Mouse (Mus musculus) heart, embryonic 13.5 days (tissue): ENCODE data around the gene Selenop. TPM values are rescaled to one million over a fixed set of nuclear protein-coding genes. Genes with fewer than 3 reads are reported as not detected.
"Not testable (repeated sequence)": the region's sequence is repeated elsewhere in the genome, so short reads cannot be mapped to it uniquely, and the experiment has no call there.

Experiments
- ATAC-seq: fragments of 200-750 bp; cut with Nextera tagmentation; 2 replicates; pipeline ENCODE4 v1.8.0; 2017; ENCODE audit warnings: moderate TSS enrichment; ENCODE audit not compliant: insufficient number of reproducible peaks, low FRiP score, low TSS enrichment; ENCODE audit errors: extremely low read depth
- H3K27ac ChIP-seq: fragments of 300-500 bp; sonication (generic); replicated peaks from 2 replicates; pipeline ENCODE4 v1.5.1; 2015; ENCODE audit warnings: moderate library complexity, mild to moderate bottlenecking, inconsistent platforms
- H3K27me3 ChIP-seq: fragments of 300-500 bp; sonication (generic); replicated peaks from 2 replicates; pipeline ENCODE4 v1.6.1; 2015; ENCODE audit warnings: mild to moderate bottlenecking, inconsistent platforms
- H3K36me3 ChIP-seq: fragments of 300-500 bp; sonication (generic); 2 replicates; pipeline ENCODE4 v1.6.1; 2015; ENCODE audit warnings: mild to moderate bottlenecking, inconsistent platforms
- H3K4me1 ChIP-seq: fragments of 300-500 bp; sonication (generic); 2 replicates; pipeline ENCODE4 v1.6.1; 2015; ENCODE audit warnings: inconsistent platforms
- H3K4me2 ChIP-seq: fragments of 300-500 bp; sonication (generic); 2 replicates; pipeline ENCODE4 v1.6.1; 2015; ENCODE audit warnings: inconsistent platforms, mild to moderate bottlenecking, moderate library complexity
- H3K4me3 ChIP-seq: fragments of 300-500 bp; sonication (generic); 2 replicates; pipeline ENCODE4 v1.5.1; 2015; ENCODE audit warnings: moderate library complexity, mild to moderate bottlenecking, inconsistent platforms
- H3K9ac ChIP-seq: fragments of 300-500 bp; sonication (generic); 2 replicates; pipeline ENCODE4 v1.6.1; 2015; ENCODE audit warnings: inconsistent platforms, mild to moderate bottlenecking, moderate library complexity
- H3K9me3 ChIP-seq: fragments of 300-500 bp; sonication (generic); 2 replicates; pipeline ENCODE4 v1.6.1; 2016; ENCODE audit warnings: inconsistent platforms
- WGBS: fragments of 180-500 bp; shearing (Covaris S2); methylation state at CpG from one replicate; pipeline ENCODE4 v1.1.7; 2015; ENCODE audit warnings: mixed read lengths; 5-methylcytosine and 5-hydroxymethylcytosine counted together
- polyA plus RNA-seq: library from polyadenylated mRNA; unstranded; fragments of >200 nt; fragmentation: Nextera tagmentation; extraction: Ambion mirVana; gene quantifications from 2 replicates; pipeline ENCODE4 v1.2.1, GENCODE M21; 2015

The Selenop gene
- polyA plus RNA-seq, 1 experiment from 2014 or later: 119 TPM

- H3K27me3 ChIP-seq, H3K36me3 ChIP-seq, ATAC-seq, H3K9me3 ChIP-seq, H3K27ac ChIP-seq, H3K4me2 ChIP-seq, H3K9ac ChIP-seq, H3K4me3 ChIP-seq: not testable (repeated sequence)
- peaks cover 12% of the 10 kb centered on the region for H3K4me1 ChIP-seq
- WGBS: 80% methylated on average over 10 of the region's 10 CpGs
These were observed 23.3 kb upstream of the Selenop start for GRCm38 (mm10) chr15:3245036-3245435.

- Histone ChIP-seq H3K4me1 (peaks cover 37% of the 10 kb centered on the region), H3K36me3 (no peaks in the 10 kb centered on the region), H3K27ac (peak overlapping the region; percentile 56), H3K9me3 (no peaks in the 10 kb centered on the region), H3K4me3 (no peak overlapping the region), H3K9ac (no peak overlapping the region), H3K27me3 (no peaks in the 10 kb centered on the region), H3K4me2 (no peak overlapping the region)
- ATAC-seq: no peak
- WGBS: 44% methylated on average over 2 of the region's 2 CpGs
These were observed 17.7 kb upstream of the Selenop start for GRCm38 (mm10) chr15:3250620-3251019.

DNA sequence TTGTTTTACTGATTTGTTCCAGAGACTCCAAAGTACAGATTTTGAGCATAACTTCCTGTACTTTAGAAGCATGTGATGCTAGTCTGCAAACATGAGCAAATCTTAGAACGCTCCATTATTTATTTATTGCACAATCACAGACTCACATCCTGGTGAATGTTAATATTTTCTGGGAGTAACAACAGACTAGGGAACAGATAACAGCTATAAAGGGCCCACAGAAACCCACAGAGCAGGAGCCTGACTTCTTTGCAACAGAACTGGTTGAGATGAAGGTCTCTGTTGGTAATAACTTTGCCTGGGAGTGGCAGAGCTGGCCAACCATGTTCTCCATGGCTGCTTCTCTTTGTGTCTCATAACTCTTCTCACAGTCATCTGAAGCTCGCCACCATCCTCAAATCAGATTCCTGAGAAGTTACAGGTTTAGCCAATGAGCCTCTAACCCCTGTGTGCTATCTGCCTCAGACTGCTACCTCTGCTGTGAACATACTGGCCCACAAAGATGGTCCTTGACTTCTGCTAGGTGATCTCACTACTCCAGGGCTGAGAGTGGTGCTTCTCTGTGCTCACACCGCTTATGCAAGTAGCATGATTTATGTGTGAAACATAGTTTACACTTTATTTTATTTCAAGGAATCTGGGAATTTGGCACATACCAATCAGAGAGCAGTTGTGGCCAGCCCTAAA is 17.2 kb upstream of the Selenop start:
- no peak for ATAC-seq
- Histone ChIP-seq H3K27ac (peak overlapping the region; percentile 56), H3K36me3 (no peaks in the 10 kb centered on the region), H3K4me1 (peaks cover 37% of the 10 kb centered on the region), H3K9ac (no peak overlapping the region), H3K4me2 (no peak overlapping the region), H3K4me3 (no peak overlapping the region), H3K27me3 (no peaks in the 10 kb centered on the region), H3K9me3 (no peaks in the 10 kb centered on the region)
- WGBS: 67% methylated on average over 3 of the region's 3 CpGs

DNA sequence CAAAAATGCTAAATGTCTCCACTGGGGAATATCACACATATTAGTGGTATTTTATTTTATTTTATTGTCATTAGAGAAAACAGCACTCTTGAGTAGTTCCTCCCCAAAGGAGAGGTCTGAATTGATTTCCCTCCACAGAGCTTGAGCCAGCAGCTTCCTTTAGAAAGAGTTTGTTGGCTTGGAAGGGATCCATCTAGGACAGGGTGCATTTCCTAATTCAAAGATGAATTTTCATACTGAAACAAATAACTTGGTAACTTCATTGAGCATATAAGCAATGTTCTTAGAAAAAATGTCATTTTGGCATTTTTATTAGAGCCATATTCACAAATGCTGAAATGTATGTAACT is 16.7 kb upstream of the Selenop start:
- no peaks in the 10 kb centered on the region for H3K36me3 ChIP-seq
- no peaks in the 10 kb centered on the region for H3K27me3 ChIP-seq
- H3K9ac ChIP-seq: no peak overlapping the region
- no peak for ATAC-seq
- H3K4me1 ChIP-seq: peaks cover 37% of the 10 kb centered on the region
- no peak overlapping the region for H3K4me3 ChIP-seq
- peak overlapping the region; percentile 56; the same call in 1 of the 2 replicates for H3K27ac ChIP-seq
- H3K4me2 ChIP-seq: no peak overlapping the region
- no peaks in the 10 kb centered on the region for H3K9me3 ChIP-seq

DNA sequence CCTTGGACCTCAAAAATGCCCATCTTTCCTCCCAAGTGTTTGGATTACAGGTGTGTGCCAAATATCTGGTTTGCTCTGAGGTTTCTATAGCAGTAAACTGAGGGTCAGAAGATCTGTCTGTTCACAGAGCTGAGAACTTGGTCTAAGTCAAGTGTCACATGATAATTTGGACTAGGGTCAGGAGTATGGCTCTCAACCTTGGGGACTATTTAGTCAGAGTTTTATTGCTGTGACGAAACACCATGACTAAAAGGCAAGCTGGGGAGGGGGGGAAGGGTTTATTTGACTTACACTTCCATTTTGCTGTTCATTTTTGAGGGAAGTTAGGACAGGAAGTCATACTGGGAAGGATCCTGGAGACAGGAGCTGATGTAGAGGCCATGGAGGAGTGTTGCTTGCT is 9.3 kb upstream of the Selenop start:
- no peak overlapping the region for H3K4me3 ChIP-seq
- H3K27ac ChIP-seq: no peak overlapping the region
- no peaks in the 10 kb centered on the region for H3K27me3 ChIP-seq
- no peaks in the 10 kb centered on the region for H3K4me1 ChIP-seq
- no peak overlapping the region for H3K9ac ChIP-seq
- WGBS: 78% methylated on average over 1 of the region's 1 CpGs
- H3K9me3 ChIP-seq: no peaks in the 10 kb centered on the region
- H3K4me2 ChIP-seq: no peak overlapping the region
- ATAC-seq: no peak
- no peaks in the 10 kb centered on the region for H3K36me3 ChIP-seq

DNA sequence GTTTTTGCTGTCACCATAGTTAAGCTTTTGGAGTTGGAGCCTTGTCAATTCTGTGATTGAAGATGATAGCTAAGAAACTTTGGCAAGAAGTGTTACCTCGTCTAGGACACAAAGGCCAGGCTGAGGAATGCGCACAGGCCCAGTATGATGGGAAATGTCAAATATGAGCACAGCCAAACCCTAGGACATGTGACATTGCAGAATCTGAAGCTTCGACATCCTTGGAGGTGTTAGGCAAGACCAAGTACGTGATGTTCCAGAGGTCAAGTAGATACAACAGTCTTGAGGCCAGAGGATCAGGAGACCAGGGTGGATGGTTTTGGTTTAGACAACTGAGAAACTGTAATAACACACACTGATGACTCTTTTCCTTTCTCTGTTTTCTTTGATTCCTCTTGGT is 8.0 kb upstream of the Selenop start:
- ATAC-seq: no peak
- Histone ChIP-seq H3K4me1 (no peaks in the 10 kb centered on the region), H3K4me3 (no peak overlapping the region), H3K9ac (no peak overlapping the region), H3K4me2 (no peak overlapping the region), H3K27me3 (no peaks in the 10 kb centered on the region), H3K36me3 (no peaks in the 10 kb centered on the region), H3K27ac (no peak overlapping the region), H3K9me3 (no peaks in the 10 kb centered on the region)
- WGBS: 72% methylated on average over 4 of the region's 4 CpGs

- Histone ChIP-seq H3K9ac (no peak overlapping the region), H3K9me3 (no peaks in the 10 kb centered on the region), H3K27me3 (no peaks in the 10 kb centered on the region), H3K4me1 (no peaks in the 10 kb centered on the region), H3K36me3 (no peaks in the 10 kb centered on the region), H3K4me2 (no peak overlapping the region), H3K4me3 (no peak overlapping the region), H3K27ac (no peak overlapping the region)
- no peak for ATAC-seq
- 74% methylated on average over 3 of the region's 3 CpGs for WGBS
These were observed 5.5 kb upstream of the Selenop start for GRCm38 (mm10) chr15:3262883-3263282.

DNA sequence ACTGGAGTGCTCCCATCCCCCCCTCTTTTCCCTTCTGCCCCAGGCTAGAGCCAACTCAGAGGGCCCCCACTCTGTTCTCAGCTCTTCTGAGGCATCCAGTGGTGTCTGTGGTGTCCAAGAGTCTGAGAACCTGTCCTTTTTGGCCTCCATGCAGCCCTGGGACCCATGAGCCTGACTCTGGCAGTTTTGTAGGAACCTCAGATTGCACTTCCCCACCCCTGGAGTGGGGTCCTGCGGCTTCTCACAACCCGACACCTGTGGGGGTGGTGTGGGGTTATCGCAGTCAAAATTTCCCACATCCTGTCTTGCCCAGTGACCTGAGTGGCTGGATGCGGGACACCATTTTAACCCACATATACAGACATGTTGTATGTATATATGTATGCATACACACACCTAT is 4.1 kb upstream of the Selenop start:
- H3K4me2 ChIP-seq: no peak overlapping the region
- WGBS: 89% methylated on average over 4 of the region's 4 CpGs
- H3K4me3 ChIP-seq: no peak overlapping the region
- no peaks in the 10 kb centered on the region for H3K9me3 ChIP-seq
- H3K9ac ChIP-seq: no peak overlapping the region
- ATAC-seq: no peak
- no peak overlapping the region for H3K27ac ChIP-seq
- 0 out of 2 replicates have a peak, but pooled peaks cover 1% of the 10 kb centered on the region for H3K4me1 ChIP-seq
- no peaks in the 10 kb centered on the region for H3K36me3 ChIP-seq
- H3K27me3 ChIP-seq: no peaks in the 10 kb centered on the region

GRCm38 (mm10) chr15:3264828-3265227 is 3.5 kb upstream of the Selenop start:
- 79% methylated on average over 1 of the region's 1 CpGs for WGBS
- no peaks in the 10 kb centered on the region for H3K27me3 ChIP-seq
- H3K9ac ChIP-seq: no peak overlapping the region
- H3K4me2 ChIP-seq: no peak overlapping the region
- peaks cover 7% of the 10 kb centered on the region; the same call in 1 of the 2 replicates for H3K4me1 ChIP-seq
- no peaks in the 10 kb centered on the region for H3K9me3 ChIP-seq
- ATAC-seq: no peak
- no peaks in the 10 kb centered on the region for H3K36me3 ChIP-seq
- H3K4me3 ChIP-seq: no peak overlapping the region
- no peak overlapping the region for H3K27ac ChIP-seq

DNA sequence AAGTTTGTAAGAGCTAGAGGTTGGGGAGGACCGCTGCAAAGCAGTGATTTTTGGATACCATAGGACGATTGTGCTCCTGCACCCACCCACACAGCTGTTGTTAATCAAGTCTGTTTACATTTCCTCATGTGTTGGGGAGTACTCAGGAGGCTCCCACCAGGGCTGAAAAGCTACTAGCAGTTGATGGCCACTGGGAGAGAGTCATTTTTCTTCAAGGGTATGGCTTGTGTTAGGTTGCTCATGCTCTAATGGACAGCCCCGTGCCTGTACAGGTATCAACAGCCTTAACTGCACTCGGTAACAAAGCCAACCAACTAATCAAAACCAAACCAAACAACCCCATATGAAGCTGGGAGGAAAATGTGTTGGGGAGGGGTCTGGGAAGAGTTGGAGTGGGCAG is 1.1 kb downstream of the Selenop start:
- ATAC-seq: no peak
- no peaks in the 10 kb centered on the region for H3K9me3 ChIP-seq
- H3K4me1 ChIP-seq: peaks cover 21% of the 10 kb centered on the region
- no peaks in the 10 kb centered on the region for H3K27me3 ChIP-seq
- no peak overlapping the region for H3K4me2 ChIP-seq
- no peaks in the 10 kb centered on the region for H3K36me3 ChIP-seq
- H3K27ac ChIP-seq: peak overlapping the region; percentile 86; the same call in 1 of the 2 replicates
- no peak overlapping the region for H3K9ac ChIP-seq
- no peak overlapping the region for H3K4me3 ChIP-seq
- 65% methylated on average over 4 of the region's 4 CpGs for WGBS

GRCm38 (mm10) chr15:3269996-3270645 is 1.8 kb downstream of the Selenop start:
- WGBS: 34% methylated on average over 6 of the region's 6 CpGs
- peaks cover 3% of the 10 kb centered on the region; the same call in 1 of the 2 replicates for H3K36me3 ChIP-seq

DNA sequence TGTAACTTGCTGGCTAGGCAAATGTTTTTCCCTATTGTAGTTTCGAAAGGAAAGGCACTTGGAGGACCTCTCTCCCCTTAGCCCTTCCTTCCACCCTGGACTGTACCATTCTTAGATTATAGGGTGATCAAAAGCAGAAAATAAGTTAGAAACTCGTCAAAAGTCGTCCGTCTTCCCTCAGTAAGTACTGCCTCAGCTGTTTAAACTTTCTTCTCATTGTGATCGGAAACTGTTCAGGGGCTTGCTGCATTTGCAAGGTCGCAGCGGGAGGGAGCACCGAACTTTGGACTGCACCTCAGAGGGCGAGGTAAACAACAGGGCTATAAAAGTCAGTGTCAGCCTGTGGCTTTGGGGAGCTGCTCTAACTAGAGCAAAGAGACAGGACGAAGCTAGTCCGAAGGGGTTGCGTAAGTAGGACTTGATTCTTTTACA is 2.3 kb downstream of the Selenop start:
- Histone ChIP-seq H3K27ac (peak overlapping the region; percentile 86), H3K9me3 (no peaks in the 10 kb centered on the region), H3K4me3 (peak overlapping the region; percentile 52), H3K4me2 (peak overlapping the region; percentile 66), H3K9ac (peak overlapping the region; percentile 82), H3K4me1 (peaks cover 21% of the 10 kb centered on the region), H3K27me3 (no peaks in the 10 kb centered on the region), H3K36me3 (peaks cover 7% of the 10 kb centered on the region)
- no peak for ATAC-seq
- WGBS: 6% methylated on average over 12 of the region's 12 CpGs

More at GRCm38 (mm10) chr15:3269996-3270645, 1.8 kb downstream of the Selenop start:
- Histone ChIP-seq H3K4me1 (peaks cover 21% of the 10 kb centered on the region), H3K27me3 (no peaks in the 10 kb centered on the region), H3K9ac (peak overlapping the region; percentile 82), H3K4me2 (peak overlapping the region; percentile 66), H3K4me3 (peak overlapping the region; percentile 52), H3K9me3 (no peaks in the 10 kb centered on the region), H3K27ac (peak overlapping the region; percentile 86)
- no peak for ATAC-seq
